Mouse (Mus musculus) heart, adult 2 months (tissue): ENCODE data around the gene Wdr45b.

ENCODE experiments used
- CTCF ChIP-seq: fragments of 200-600 bp; IDR thresholded peaks from 2 replicates; pipeline ENCODE4 v1.8.1; 2022; ENCODE audit warnings: antibody characterized with exemption, mild to moderate bottlenecking, moderate library complexity
- EP300 ChIP-seq: fragments of 200-500 bp; IDR thresholded peaks from 2 replicates; pipeline ENCODE4 v1.6.1; 2011; ENCODE audit warnings: low read depth, low read length, control low read depth; ENCODE audit not compliant: insufficient read depth
- POLR2A ChIP-seq: fragments of 200-500 bp; IDR thresholded peaks from 2 replicates; pipeline ENCODE4 v1.6.1; 2011; ENCODE audit warnings: mild to moderate bottlenecking, low read depth, low read length, control low read depth; ENCODE audit not compliant: insufficient read depth

DNA sequence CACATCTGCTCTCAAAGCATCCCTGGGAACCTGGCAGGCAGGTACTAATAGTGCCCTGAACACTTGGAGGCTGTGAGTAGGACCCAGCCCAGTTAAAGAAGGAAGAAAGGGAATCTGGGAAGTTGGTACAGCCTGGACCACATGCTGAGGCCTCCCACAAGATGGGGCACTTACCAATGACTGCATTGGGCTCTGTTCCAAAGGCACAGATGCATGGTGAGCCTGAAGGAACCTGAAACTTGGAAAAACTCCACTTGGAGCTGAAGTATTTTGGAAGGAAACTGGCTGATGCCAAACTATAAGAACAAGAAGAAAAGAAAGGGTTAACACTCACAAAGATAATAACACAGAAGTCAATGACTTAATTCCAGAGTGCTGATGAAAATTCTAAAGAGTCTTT is 25.6 kb downstream of the Wdr45b start:
- no peak for TF ChIP-seq CTCF
- TF ChIP-seq EP300 = no peak
- TF ChIP-seq POLR2A = no peak
